Mouse (Mus musculus): ENCODE data around the gene Map2k2. TPM values are rescaled to one million over a fixed set of nuclear protein-coding genes. Genes with fewer than 3 reads are reported as not detected.

Map2k2 gene
- total and polyA plus RNA-seq, 3 experiments, result 67.2 to 127 (median 120) TPM

GRCm38 (mm10) chr10:81092465-81093250 is 13.1 kb upstream of the Map2k2 start:
- no peak overlapping the region for H3K4me2 ChIP-seq (ENCODE audit: insufficient read depth, low read depth, poor library complexity, severe bottlenecking)
- dilution Hi-C loops (cut with MboI; ENCODE audit: extremely low pct_ligation_motif_present, extremely low pct_unique_long_range_greater_than_20kb, low sequenced_read_pairs), result no loop called here

GRCm38 (mm10) chr10:81094931-81095678 is 10.6 kb upstream of the Map2k2 start:
- Histone ChIP-seq H3K36me3 (replicated peaks in 1 of 2; ENCODE audit: control insufficient read depth in 1 of 2, insufficient read depth in 1 of 2, low read length in 1 of 2) (no peaks in the 10 kb centered on the region), H3K27me3 (replicated peaks) (peaks cover 6% of the 10 kb centered on the region), H3K27ac (ENCODE audit: insufficient read depth, low read depth) (no peak overlapping the region), H3K9me3 (replicated peaks; ENCODE audit: low read length) (peaks cover 5% of the 10 kb centered on the region), H3K4me3 (replicated peaks in 1 of 3; ENCODE audit: low read depth in 2 of 3, low read length in 2 of 3, poor library complexity in 1 of 3) (no peak overlapping the region), H3K4me2 (ENCODE audit: insufficient read depth, low read depth, poor library complexity, severe bottlenecking) (no peak overlapping the region), H3K4me1 (ENCODE audit: control insufficient read depth in 1 of 2, insufficient read depth in 2 of 2) (peaks cover 4 to 7% of the 10 kb centered on the region in 2 experiments; a peak in 3 of 4 replicates), H3K79me2 (replicated peaks; ENCODE audit: control insufficient read depth, extremely low read depth, insufficient read depth, poor library complexity, severe bottlenecking) (no peaks in the 10 kb centered on the region), H3K9ac (ENCODE audit: insufficient read depth, low read depth) (no peak overlapping the region)
- no peak for DNase-seq (ENCODE audit: extremely low read depth)
- dilution Hi-C loops (cut with MboI; ENCODE audit: extremely low pct_ligation_motif_present, extremely low pct_unique_long_range_greater_than_20kb, low sequenced_read_pairs) (no loop called here), in situ Hi-C loops (cut with MboI; ENCODE audit: low pct_ligation_motif_present, low pct_unique_long_range_greater_than_20kb, low sequenced_read_pairs) (no loop called here)
- no peak for TF ChIP-seq MAZ (IDR thresholded peaks at IDR 0.05; ENCODE audit: low read depth, low read length)
- 0 out of 2 replicates have a peak, but pooled peaks have one; percentile 35 for TF ChIP-seq MAFK (IDR thresholded peaks at IDR 0.05; ENCODE audit: insufficient replicate concordance, low read length)

More at GRCm38 (mm10) chr10:81092465-81093250, 13.1 kb upstream of the Map2k2 start:
- TF ChIP-seq MEF2A (IDR thresholded peaks at IDR 0.05; ENCODE audit: borderline replicate concordance, low read depth, low read length), result no peak
- TF ChIP-seq KAT2A (IDR thresholded peaks at IDR 0.05; ENCODE audit: insufficient replicate concordance, low read length), result no peak
- no peak for TF ChIP-seq UBTF (IDR thresholded peaks at IDR 0.05; ENCODE audit: low read depth, low read length)
- no peak for TF ChIP-seq MXI1 (IDR thresholded peaks at IDR 0.05; ENCODE audit: low read depth, low read length)
- no peak for TF ChIP-seq RAD21 (IDR thresholded peaks at IDR 0.05; ENCODE audit: low read depth, low read length)
- TF ChIP-seq CTCF (conservative IDR thresholded peaks at IDR 0.05 in 1 of 2, IDR thresholded peaks at IDR 0.05 in 1 of 2; ENCODE audit: low read depth in 2 of 2, low read length in 2 of 2), result no peak
- TF ChIP-seq POLR2A (IDR thresholded peaks at IDR 0.05; ENCODE audit: low read depth, low read length), result no peak
- no peak for TF ChIP-seq E2F4 (IDR thresholded peaks at IDR 0.05; ENCODE audit: insufficient replicate concordance, low read depth, low read length)
- TF ChIP-seq MAFK (IDR thresholded peaks at IDR 0.05; ENCODE audit: insufficient replicate concordance, low read length), result no peak
- TF ChIP-seq JUND (conservative IDR thresholded peaks at IDR 0.05; ENCODE audit: low read depth, low read length), result no peak
- TF ChIP-seq BHLHE40 (IDR thresholded peaks at IDR 0.05; ENCODE audit: low read depth, low read length), result no peak
- TF ChIP-seq CHD2 (IDR thresholded peaks at IDR 0.05; ENCODE audit: low read length), result no peak
- no peak for TF ChIP-seq EP300 (IDR thresholded peaks at IDR 0.05; ENCODE audit: low read length)
- TF ChIP-seq JUN (IDR thresholded peaks at IDR 0.05; ENCODE audit: insufficient read depth, low read depth, low read length), result no peak
- no peak for TF ChIP-seq MAZ (IDR thresholded peaks at IDR 0.05; ENCODE audit: low read depth, low read length)
- TF ChIP-seq NRF1 (IDR thresholded peaks at IDR 0.05; ENCODE audit: low read depth, low read length), result no peak
- Histone ChIP-seq H3K9ac (ENCODE audit: insufficient read depth, low read depth) (no peak overlapping the region), H3K36me3 (replicated peaks in 1 of 2; ENCODE audit: control insufficient read depth in 1 of 2, insufficient read depth in 1 of 2, low read length in 1 of 2) (no peaks in the 10 kb centered on the region), H3K79me2 (replicated peaks; ENCODE audit: control insufficient read depth, extremely low read depth, insufficient read depth, poor library complexity, severe bottlenecking) (no peaks in the 10 kb centered on the region), H3K27me3 (replicated peaks) (no peaks in the 10 kb centered on the region), H3K9me3 (replicated peaks; ENCODE audit: low read length) (peaks cover 5% of the 10 kb centered on the region), H3K27ac (ENCODE audit: insufficient read depth, low read depth) (no peak overlapping the region), H3K4me3 (replicated peaks in 1 of 3; ENCODE audit: low read depth in 2 of 3, low read length in 2 of 3, poor library complexity in 1 of 3) (no peak overlapping the region), H3K4me1 (ENCODE audit: control insufficient read depth in 1 of 2, insufficient read depth in 2 of 2) (peaks cover 0 to 7% of the 10 kb centered on the region in 2 experiments; a peak in 2 of 4 replicates)
- DNase-seq (ENCODE audit: extremely low read depth), result no peak
- in situ Hi-C loops (cut with MboI; ENCODE audit: low pct_ligation_motif_present, low pct_unique_long_range_greater_than_20kb, low sequenced_read_pairs), result no loop called here

Data from CH12.LX (cell line).